Mouse (Mus musculus) heart, postnatal 0 days (tissue): ENCODE measurements around the gene Wdr63.

ENCODE experiments used
- CTCF ChIP-seq: IDR thresholded peaks from 2 replicates; pipeline ENCODE4 v1.5.1; 2016; ENCODE audit warnings: antibody characterized with exemption, control low read depth, low read depth
- EP300 ChIP-seq: IDR thresholded peaks from 2 replicates; pipeline ENCODE4 v1.6.1; 2016; ENCODE audit warnings: antibody characterized with exemption, low read depth

DNA sequence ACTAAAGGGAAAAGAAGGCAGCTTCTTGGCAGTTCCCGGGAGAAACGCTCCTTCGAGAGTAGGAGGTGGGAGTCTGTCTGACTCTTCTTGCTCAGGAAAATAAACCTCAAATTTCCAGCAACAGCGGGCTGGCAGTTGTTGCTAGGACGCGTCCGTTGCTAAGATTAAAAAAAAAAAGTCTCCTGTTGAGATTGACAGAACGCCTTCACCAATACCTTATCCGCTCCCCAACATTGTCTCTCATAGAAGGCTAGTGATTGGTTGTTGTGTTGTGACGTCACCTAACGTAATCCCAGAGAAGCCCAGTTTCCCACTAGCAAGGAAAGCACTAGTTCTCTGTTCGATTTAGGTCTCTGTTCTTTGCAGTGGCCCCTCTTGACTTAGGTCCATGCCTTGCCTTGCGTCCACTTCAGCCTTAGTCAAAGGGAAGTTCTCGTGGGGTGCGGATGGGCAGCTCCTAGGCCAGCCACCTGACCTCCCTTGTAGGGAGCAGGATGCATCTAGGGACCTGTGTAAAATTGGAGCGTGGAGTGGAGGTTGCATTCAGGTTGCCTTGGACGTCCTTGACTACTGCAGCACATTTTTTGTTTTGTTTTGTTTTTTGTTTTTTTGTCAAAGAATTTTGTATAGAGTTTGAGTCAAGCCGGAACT, at the start of gene Wdr63:
- TF ChIP-seq CTCF (no peak), EP300 (no peak)
